Mouse (Mus musculus) CH12.LX (cell line): ENCODE data around the gene BC052040. TPM values are rescaled to one million over a fixed set of nuclear protein-coding genes. Genes with fewer than 3 reads are reported as not detected.

Source experiments
- DNase-seq: peaks from one replicate; pipeline ENCODE4 v3.0.0-alpha.2; 2013; ENCODE audit errors: extremely low read depth
- H3K27ac ChIP-seq: 2 replicates; pipeline ENCODE4 v1.5.1; 2012; ENCODE audit warnings: low read depth, mild to moderate bottlenecking, control low read depth, moderate library complexity; ENCODE audit not compliant: insufficient read depth
- H3K27me3 ChIP-seq: replicated peaks from 2 replicates; pipeline ENCODE3; 2012; ENCODE audit warnings: inconsistent platforms
- H3K36me3 ChIP-seq, 2 experiments: replicated peaks in 1 of 2; 2 replicates each; pipeline versions ENCODE3 to v1.6.1; 2012; ENCODE audit warnings: inconsistent platforms in 1 of 2, low read length in 1 of 2, mild to moderate bottlenecking in 1 of 2, mixed read lengths in 1 of 2, moderate library complexity in 1 of 2; ENCODE audit not compliant: control insufficient read depth in 1 of 2, insufficient read depth in 1 of 2
- H3K4me1 ChIP-seq, 2 experiments: 2 replicates each; pipeline ENCODE4 v1.6.1; 2012; ENCODE audit warnings: inconsistent platforms in 1 of 2, moderate library complexity in 1 of 2; ENCODE audit not compliant: insufficient read depth in 2 of 2, control insufficient read depth in 1 of 2
- H3K4me2 ChIP-seq: 2 replicates; pipeline ENCODE4 v1.6.1; 2012; ENCODE audit warnings: low read depth, mild to moderate bottlenecking, control low read depth; ENCODE audit not compliant: poor library complexity, insufficient read depth, severe bottlenecking
- H3K4me3 ChIP-seq, 3 experiments: fragments of 150-350 bp in 1 of 3; sonication (generic) in 1 of 3; replicated peaks in 1 of 3; 2 replicates each; pipeline versions ENCODE3 to v1.5.1; 2011 to 2012; ENCODE audit warnings: low read depth in 2 of 3, low read length in 2 of 3, mild to moderate bottlenecking in 2 of 3, moderate library complexity in 2 of 3, control low read depth in 1 of 3, improper control_type of control experiment in 1 of 3, inconsistent platforms in 1 of 3, mixed read lengths in 1 of 3; ENCODE audit not compliant: poor library complexity in 1 of 3
- H3K79me2 ChIP-seq: replicated peaks from 2 replicates; pipeline ENCODE4 v1.6.1; 2012; ENCODE audit warnings: mild to moderate bottlenecking, moderate library complexity; ENCODE audit not compliant: control insufficient read depth, poor library complexity, insufficient read depth, severe bottlenecking; ENCODE audit errors: extremely low read depth
- H3K9ac ChIP-seq: 2 replicates; pipeline ENCODE4 v1.6.1; 2012; ENCODE audit warnings: low read depth, mild to moderate bottlenecking, control low read depth, moderate library complexity; ENCODE audit not compliant: insufficient read depth
- H3K9me3 ChIP-seq: replicated peaks from 2 replicates; pipeline ENCODE3; 2012; ENCODE audit warnings: low read length, inconsistent platforms, mixed read lengths
- EP300 ChIP-seq: IDR thresholded peaks from 2 replicates; pipeline ENCODE4 v1.6.1; 2011; ENCODE audit warnings: low read length, improper control_type of control experiment
- JUN ChIP-seq: IDR thresholded peaks from 2 replicates; pipeline ENCODE4 v1.6.1; 2011; ENCODE audit warnings: low read depth, mild to moderate bottlenecking, low read length, improper control_type of control experiment, moderate library complexity; ENCODE audit not compliant: insufficient read depth
- JUND ChIP-seq: conservative IDR thresholded peaks from 2 replicates; pipeline ENCODE4 v1.6.1; 2011; ENCODE audit warnings: low read depth, low read length, improper control_type of control experiment
- MEF2A ChIP-seq: IDR thresholded peaks from 2 replicates; pipeline ENCODE4 v1.6.1; 2014; ENCODE audit warnings: low read depth, mild to moderate bottlenecking, inconsistent platforms, low read length, improper control_type of control experiment, borderline replicate concordance
- MXI1 ChIP-seq: IDR thresholded peaks from 2 replicates; pipeline ENCODE4 v1.6.1; 2011; ENCODE audit warnings: mild to moderate bottlenecking, low read depth, low read length, improper control_type of control experiment
- MYC ChIP-seq: IDR thresholded peaks from 2 replicates; pipeline ENCODE4 v1.6.1; 2011; ENCODE audit warnings: low read depth, mild to moderate bottlenecking, improper control_type of control experiment, low read length
- PAX5 ChIP-seq: IDR thresholded peaks from 2 replicates; pipeline ENCODE4 v1.6.1; 2012; ENCODE audit warnings: low read length, inconsistent platforms, mixed read lengths
- POLR2A ChIP-seq: IDR thresholded peaks from 2 replicates; pipeline ENCODE4 v1.6.1; 2011; ENCODE audit warnings: low read depth, mild to moderate bottlenecking, improper control_type of control experiment, low read length
- RCOR1 ChIP-seq: conservative IDR thresholded peaks from 2 replicates; pipeline ENCODE4 v1.6.1; 2012; ENCODE audit warnings: low read depth, mild to moderate bottlenecking, inconsistent platforms, low read length, improper control_type of control experiment
- SIN3A ChIP-seq: IDR thresholded peaks from 2 replicates; pipeline ENCODE4 v1.6.1; 2012; ENCODE audit warnings: low read length, improper control_type of control experiment, inconsistent platforms
- TBP ChIP-seq: conservative IDR thresholded peaks from 2 replicates; pipeline ENCODE4 v1.6.1; 2011; ENCODE audit warnings: low read depth, low read length, improper control_type of control experiment
- TCF12 ChIP-seq: IDR thresholded peaks from 2 replicates; pipeline ENCODE4 v1.6.1; 2014; ENCODE audit warnings: low read depth, mild to moderate bottlenecking, inconsistent platforms, low read length, improper control_type of control experiment
- USF2 ChIP-seq: conservative IDR thresholded peaks from 2 replicates; pipeline ENCODE4 v1.6.1; 2011; ENCODE audit warnings: low read depth, low read length, improper control_type of control experiment
- dilution Hi-C: fragments of 300-500 bp; cut with MboI; formaldehyde crosslinking; loops from 2 replicates; pipeline ENCODE4 v1.14.3; 2020; ENCODE audit warnings: low sequenced_read_pairs; ENCODE audit not compliant: extremely low pct_unique_long_range_greater_than_20kb, extremely low pct_ligation_motif_present
- in situ Hi-C: fragments of 300-500 bp; cut with MboI; formaldehyde crosslinking; loops from 3 replicates; pipeline ENCODE4 v1.14.3; 2019; ENCODE audit warnings: low sequenced_read_pairs, low pct_ligation_motif_present, low pct_unique_long_range_greater_than_20kb, mixed read lengths
- polyA plus RNA-seq: library from polyadenylated mRNA; unstranded; fragments of >175 nt; gene quantifications from 2 replicates; pipeline ENCODE4 v1.2.1, GENCODE M21; 2012; ENCODE audit warnings: low read depth; ENCODE audit not compliant: insufficient read length
- total RNA-seq, 2 experiments: library from RNA; depleted of rRNA; stranded (reverse); fragments of 300-350 nt in 1 of 2; fragments of >200 nt in 1 of 2; gene quantifications; 2 replicates each; pipeline ENCODE4 v1.2.3; 2012 to 2014

BC052040 gene
- total and polyA plus RNA-seq, 3 experiments, result 5.9 to 16.5 (median 6.5) TPM

- dilution Hi-C loops, result no loop called here
- Histone ChIP-seq H3K9ac (no peak overlapping the region), H3K27ac (no peak overlapping the region), H3K9me3 (no peaks in the 10 kb centered on the region), H3K27me3 (no peaks in the 10 kb centered on the region), H3K4me2 (no peak overlapping the region), H3K79me2 (no peaks in the 10 kb centered on the region), H3K4me1 (peaks cover 0 to 5% of the 10 kb centered on the region in 2 experiments; a peak in 2 of 4 replicates), H3K36me3 (peaks cover 0 to 18% of the 10 kb centered on the region in 2 experiments), H3K4me3 (no peak overlapping the region)
- TF ChIP-seq POLR2A, result no peak
- no peak for TF ChIP-seq PAX5
- no peak for TF ChIP-seq MYC
- no peak for TF ChIP-seq RCOR1
- no peak for TF ChIP-seq JUN
- no peak for DNase-seq
- in situ Hi-C loops, result no loop called here
Observed at GRCm38 (mm10) chr2:115736416-115736815, 154.9 kb downstream of the BC052040 start.

GRCm38 (mm10) chr2:115737966-115738365, 156.4 kb downstream of the BC052040 start:
- no peaks in the 10 kb centered on the region; a peak in 1 of 4 replicates for H3K4me1 ChIP-seq
- TF ChIP-seq TCF12 (no peak), USF2 (no peak), JUND (no peak), TBP (no peak)
- TF ChIP-seq, all 38 proteins: peak for 0
- DNase-seq, result no peak
- Histone ChIP-seq H3K9ac (no peak overlapping the region), H3K27ac (no peak overlapping the region), H3K4me3 (no peak overlapping the region), H3K27me3 (no peaks in the 10 kb centered on the region), H3K79me2 (no peaks in the 10 kb centered on the region), H3K36me3 (peaks cover 0 to 22% of the 10 kb centered on the region in 2 experiments), H3K4me2 (no peak overlapping the region), H3K9me3 (no peaks in the 10 kb centered on the region)
- dilution Hi-C loops, result no loop called here
- in situ Hi-C loops, result no loop called here

GRCm38 (mm10) chr2:115742061-115742460, 160.5 kb downstream of the BC052040 start:
- H3K36me3 ChIP-seq, result peaks cover 0 to 4% of the 10 kb centered on the region in 2 experiments
- H3K4me1 ChIP-seq, result no peaks in the 10 kb centered on the region; a peak in 1 of 4 replicates
- no peaks in the 10 kb centered on the region for H3K27me3 ChIP-seq
- no peak overlapping the region for H3K27ac ChIP-seq
- H3K4me2 ChIP-seq, result no peak overlapping the region
- dilution Hi-C loops (no loop called here), in situ Hi-C loops (no loop called here)
- no peak overlapping the region for H3K9ac ChIP-seq
- no peaks in the 10 kb centered on the region for H3K9me3 ChIP-seq
- TF ChIP-seq PAX5, result no peak
- TF ChIP-seq MXI1, result no peak
- no peak for TF ChIP-seq SIN3A
- no peak for TF ChIP-seq TCF12
- no peak for TF ChIP-seq EP300
- no peak for TF ChIP-seq MEF2A
- no peaks in the 10 kb centered on the region for H3K79me2 ChIP-seq
- no peak overlapping the region for H3K4me3 ChIP-seq
- no peak for DNase-seq
